Mouse (Mus musculus) lung, postnatal 0 days (tissue): ENCODE results near the gene Eef1akmt2.

Experiments
- CTCF ChIP-seq: IDR thresholded peaks from 2 replicates; pipeline ENCODE4 v1.5.1; 2016; ENCODE audit warnings: antibody characterized with exemption, mild to moderate bottlenecking
- EP300 ChIP-seq: IDR thresholded peaks from 2 replicates; pipeline ENCODE4 v1.6.1; 2016; ENCODE audit warnings: antibody characterized with exemption, mild to moderate bottlenecking, control low read depth

- TF ChIP-seq EP300 (no peak), CTCF (no peak)
These were observed 42.8 kb downstream of the Eef1akmt2 start for GRCm38 (mm10) chr7:132809721-132810120.
